Mouse (Mus musculus): ENCODE data around the gene Gm20521. TPM values are rescaled to one million over a fixed set of nuclear protein-coding genes. Genes with fewer than 3 reads are reported as not detected.
"Not testable (repeated sequence)": the region's sequence is repeated elsewhere in the genome, so short reads cannot be mapped to it uniquely, and the experiment has no call there.

The Gm20521 gene
- polyA plus RNA-seq, 1 experiment from 2014 or later: not detected

- H3K4me2 ChIP-seq; H3K27ac ChIP-seq (ENCODE audit: low read depth, low read length); H3K4me3 ChIP-seq (ENCODE audit: low read depth, low read length); DNase-seq (ENCODE audit: low spot score, missing footprints); H3K27me3 ChIP-seq (ENCODE audit: control insufficient read depth, insufficient read depth, low read length); H3K4me1 ChIP-seq (ENCODE audit: control insufficient read depth, insufficient read depth, low read length); ATAC-seq (ENCODE audit: low FRiP score); H3K36me3 ChIP-seq (ENCODE audit: control insufficient read depth, insufficient read depth, low read length); H3K9ac ChIP-seq (ENCODE audit: low read length); H3K9me3 ChIP-seq (ENCODE audit: control insufficient read depth, low read length): not testable (repeated sequence)
- 82% methylated on average over 9 of the region's 11 CpGs for WGBS
Measured at GRCm38 (mm10) chr14:54947008-54947407, 63.8 kb downstream of the Gm20521 start.

Other genes with a start within 250 kb of the Gm20521 start
- not detected in 2 replicates for gene Gm17606, start 242.5 kb upstream of the Gm20521 start, polyA plus RNA-seq (2014; fragmentation: Nextera tagmentation; extraction: Ambion mirVana)
- 5.8 and 6.9 TPM in 2 replicates for gene Cdh24, start 242.1 kb upstream of the Gm20521 start, polyA plus RNA-seq (2014; fragmentation: Nextera tagmentation; extraction: Ambion mirVana)
- 95.7 and 96.7 TPM in 2 replicates for gene 1700123O20Rik, start 197.2 kb upstream of the Gm20521 start, polyA plus RNA-seq (2014; fragmentation: Nextera tagmentation; extraction: Ambion mirVana)
- gene Acin1, start 196.5 kb upstream of the Gm20521 start, polyA plus RNA-seq (2014; fragmentation: Nextera tagmentation; extraction: Ambion mirVana): 139 and 145 TPM in 2 replicates
- gene Gm29776, start 184.6 kb upstream of the Gm20521 start, polyA plus RNA-seq (2014; fragmentation: Nextera tagmentation; extraction: Ambion mirVana): 0.11 and 0.22 TPM in 2 replicates
- 0.12 TPM in 1 of 2 replicates, not detected in the other for gene Cebpe, start 171.3 kb upstream of the Gm20521 start, polyA plus RNA-seq (2014; fragmentation: Nextera tagmentation; extraction: Ambion mirVana)
- gene Slc7a8, start 101.5 kb upstream of the Gm20521 start, polyA plus RNA-seq (2014; fragmentation: Nextera tagmentation; extraction: Ambion mirVana): 2.8 and 3.0 TPM in 2 replicates
- gene Rnf212b, start 69.3 kb upstream of the Gm20521 start, polyA plus RNA-seq (2014; fragmentation: Nextera tagmentation; extraction: Ambion mirVana): not detected in 2 replicates
- gene Homez, start 12.5 kb upstream of the Gm20521 start, polyA plus RNA-seq (2014; fragmentation: Nextera tagmentation; extraction: Ambion mirVana): 13.2 and 19.9 TPM in 2 replicates
- 0.23 and 0.68 TPM in 2 replicates for gene Ppp1r3e, start 5.9 kb upstream of the Gm20521 start, polyA plus RNA-seq (2014; fragmentation: Nextera tagmentation; extraction: Ambion mirVana)
- 2.4 and 3.3 TPM in 2 replicates for gene Bcl2l2, start 64 bp upstream of the Gm20521 start, polyA plus RNA-seq (2014; fragmentation: Nextera tagmentation; extraction: Ambion mirVana)
- 166 and 173 TPM in 2 replicates for gene Pabpn1, start 9.1 kb downstream of the Gm20521 start, polyA plus RNA-seq (2014; fragmentation: Nextera tagmentation; extraction: Ambion mirVana)
- 35.4 and 36.0 TPM in 2 replicates for gene Slc22a17, start 29.7 kb downstream of the Gm20521 start, polyA plus RNA-seq (2014; fragmentation: Nextera tagmentation; extraction: Ambion mirVana)
- 24.4 and 27.6 TPM in 2 replicates for gene Efs, start 42.7 kb downstream of the Gm20521 start, polyA plus RNA-seq (2014; fragmentation: Nextera tagmentation; extraction: Ambion mirVana)
- not detected in 2 replicates for gene Il25, start 49.3 kb downstream of the Gm20521 start, polyA plus RNA-seq (2014; fragmentation: Nextera tagmentation; extraction: Ambion mirVana)
- 0.19 and 0.71 TPM in 2 replicates for gene Cmtm5, start 52.8 kb downstream of the Gm20521 start, polyA plus RNA-seq (2014; fragmentation: Nextera tagmentation; extraction: Ambion mirVana)
- gene Myh6, start 83.5 kb downstream of the Gm20521 start, polyA plus RNA-seq (2014; fragmentation: Nextera tagmentation; extraction: Ambion mirVana): 0.51 TPM in 1 of 2 replicates, not detected in the other
- not detected in 2 replicates for gene Gm17428, start 93.5 kb downstream of the Gm20521 start, polyA plus RNA-seq (2014; fragmentation: Nextera tagmentation; extraction: Ambion mirVana)
- 0.52 and 1.1 TPM in 2 replicates for gene Myh7, start 111.2 kb downstream of the Gm20521 start, polyA plus RNA-seq (2014; fragmentation: Nextera tagmentation; extraction: Ambion mirVana)
- 85.0 and 85.9 TPM in 2 replicates for gene Ngdn, start 132.0 kb downstream of the Gm20521 start, polyA plus RNA-seq (2014; fragmentation: Nextera tagmentation; extraction: Ambion mirVana)
- 11.3 and 11.5 TPM in 2 replicates for gene Zfhx2, start 208.9 kb downstream of the Gm20521 start, polyA plus RNA-seq (2014; fragmentation: Nextera tagmentation; extraction: Ambion mirVana)
- gene Thtpa, start 211.3 kb downstream of the Gm20521 start, polyA plus RNA-seq (2014; fragmentation: Nextera tagmentation; extraction: Ambion mirVana): 22.0 and 22.7 TPM in 2 replicates
- gene Ap1g2, start 223.2 kb downstream of the Gm20521 start, polyA plus RNA-seq (2014; fragmentation: Nextera tagmentation; extraction: Ambion mirVana): 9.5 and 10.1 TPM in 2 replicates
- 2.2 and 2.8 TPM in 2 replicates for gene Jph4, start 233.5 kb downstream of the Gm20521 start, polyA plus RNA-seq (2014; fragmentation: Nextera tagmentation; extraction: Ambion mirVana)